Mouse (Mus musculus): Measurements from ENCODE around the gene Zfp655. TPM values are rescaled to one million over a fixed set of nuclear protein-coding genes. Genes with fewer than 3 reads are reported as not detected.

The Zfp655 gene
- 81.9 TPM for total RNA-seq (2023)

GRCm38 (mm10) chr5:145231367-145231871, at the start of gene Zfp655:
Gene Zfp655 (plus strand): TSS chr5:145231715.

GRCm38 (mm10) chr5:145191962-145192361, 39.6 kb upstream of the Zfp655 start, which contains the start of gene Atp5j2:
Gene Atp5j2 (minus strand): TSS chr5:145192062.

GRCm38 (mm10) chr5:145201321-145201991, 30.1 kb upstream of the Zfp655 start, which contains the start of gene Zkscan14:
Gene Zkscan14 (minus strand): TSS chr5:145201868.

GRCm38 (mm10) chr5:145203936-145204691, 27.4 kb upstream of the Zfp655 start, which contains the start of gene Zkscan5:
Gene Zkscan5 (plus strand): TSS chr5:145204562.

GRCm38 (mm10) chr5:145280371-145281143, 49.0 kb downstream of the Zfp655 start, which contains the start of gene Zscan25:
Gene Zscan25 (plus strand): TSS chr5:145280500.

Other genes starting within 250 kb of the Zfp655 start
- gene Gm4871, start 199.0 kb upstream of the Zfp655 start, total RNA-seq (2023), result not detected
- not detected for gene 1700018F24Rik, start 188.7 kb upstream of the Zfp655 start, total RNA-seq (2023)
- gene Arpc1a, start 147.9 kb upstream of the Zfp655 start, total RNA-seq (2023), result 102 TPM
- gene Kpna7, start 147.7 kb upstream of the Zfp655 start, total RNA-seq (2023), result not detected
- gene Arpc1b, start 117.5 kb upstream of the Zfp655 start, total RNA-seq (2023), result 326 TPM
- 40.9 TPM for gene Pdap1, start 91.5 kb upstream of the Zfp655 start, total RNA-seq (2023)
- 215 TPM for gene Bud31, start 91.4 kb upstream of the Zfp655 start, total RNA-seq (2023)
- gene Ptcd1, start 64.6 kb upstream of the Zfp655 start, total RNA-seq (2023), result 19.4 TPM
- 45.6 TPM for gene Cpsf4, start 64.5 kb upstream of the Zfp655 start, total RNA-seq (2023)
- 141 TPM for gene Atp5j2, start 39.7 kb upstream of the Zfp655 start, total RNA-seq (2023)
- gene Zkscan14, start 29.8 kb upstream of the Zfp655 start, total RNA-seq (2023), result 50.7 TPM
- gene Zkscan5, start 27.2 kb upstream of the Zfp655 start, total RNA-seq (2023), result 11.2 TPM
- 41.5 TPM for gene Zscan25, start 48.8 kb downstream of the Zfp655 start, total RNA-seq (2023)
- not detected for gene Cyp3a57, start 113.6 kb downstream of the Zfp655 start, total RNA-seq (2023)
- not detected for gene Cyp3a16, start 238.0 kb downstream of the Zfp655 start, total RNA-seq (2023)

Measured in CD4-positive naive resting alpha-beta T cell, adult 76 days (primary cell).